Mouse (Mus musculus) spleen, postnatal 10 days (tissue): Measurements from ENCODE around the gene Cntn2.
"Not testable (repeated sequence)": the region's sequence is repeated elsewhere in the genome, so short reads cannot be mapped to it uniquely, and the experiment has no call there.

ENCODE experiments used
- DNase-seq, 2 experiments: peaks; one replicate each; pipeline ENCODE4 v3.0.0; 2021 to 2022; ENCODE audit warnings: low spot score in 2 of 2

Gene Cntn2

DNA sequence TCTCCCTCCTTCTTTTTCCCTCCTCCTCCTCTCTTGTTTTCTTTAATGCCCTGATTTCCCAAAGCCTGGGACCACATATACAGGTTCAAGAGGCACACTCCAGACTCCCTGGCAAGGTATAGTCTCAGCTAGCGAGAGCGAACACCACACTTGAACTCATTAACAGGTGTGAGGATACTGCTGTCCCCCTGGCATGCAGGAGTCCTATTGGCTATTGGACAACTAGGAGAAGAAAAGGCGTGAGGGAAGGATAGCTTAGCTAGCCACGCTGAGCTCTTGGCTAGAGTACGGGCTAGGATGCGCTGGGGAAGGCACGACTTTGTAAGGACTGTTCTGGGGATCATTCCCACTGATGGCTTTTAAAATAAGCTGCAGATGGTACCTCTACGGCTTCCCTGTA, 30.9 kb downstream of the Cntn2 start:
- DNase-seq = no peak

DNA sequence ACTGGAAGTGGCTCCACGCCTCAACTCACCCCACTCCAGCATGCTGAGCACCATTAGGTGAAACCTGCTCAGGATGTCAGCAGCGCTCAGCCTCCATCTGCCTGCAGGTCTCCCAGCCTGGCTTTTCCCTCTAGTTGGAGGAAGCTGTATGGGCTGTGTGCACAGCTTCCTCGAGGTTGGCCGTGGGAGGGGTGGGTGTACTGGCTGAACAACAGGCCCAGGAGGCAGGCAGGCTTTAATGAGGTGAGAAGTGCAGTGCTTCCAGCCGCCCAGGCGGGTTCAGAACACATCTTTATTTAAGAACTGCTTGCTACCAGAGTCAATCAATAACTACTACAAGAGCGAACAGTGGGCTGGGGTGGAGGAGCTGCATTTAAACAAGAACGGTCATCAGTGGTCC, 31.5 kb downstream of the Cntn2 start:
- DNase-seq = no peak

DNA sequence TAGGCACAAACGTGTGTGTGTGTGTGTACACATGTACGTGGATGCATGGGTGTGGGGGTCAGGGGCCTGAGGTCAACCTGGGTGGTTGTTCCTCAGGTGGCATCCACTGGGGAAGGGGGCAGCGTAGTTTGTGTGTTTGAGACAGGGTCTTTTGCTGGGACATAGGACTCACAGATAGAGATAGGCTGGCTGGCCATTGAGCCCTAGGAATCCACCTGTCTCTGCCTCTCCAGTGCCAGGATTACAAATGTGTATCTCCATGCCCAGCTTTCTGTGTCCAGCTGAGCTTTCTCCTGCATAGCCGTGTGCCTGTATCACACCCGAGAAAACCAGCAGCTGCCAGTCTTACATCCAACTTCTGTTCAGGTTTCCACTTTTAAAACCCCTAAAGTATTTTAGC, 33.3 kb downstream of the Cntn2 start:
- no peak for DNase-seq

DNA sequence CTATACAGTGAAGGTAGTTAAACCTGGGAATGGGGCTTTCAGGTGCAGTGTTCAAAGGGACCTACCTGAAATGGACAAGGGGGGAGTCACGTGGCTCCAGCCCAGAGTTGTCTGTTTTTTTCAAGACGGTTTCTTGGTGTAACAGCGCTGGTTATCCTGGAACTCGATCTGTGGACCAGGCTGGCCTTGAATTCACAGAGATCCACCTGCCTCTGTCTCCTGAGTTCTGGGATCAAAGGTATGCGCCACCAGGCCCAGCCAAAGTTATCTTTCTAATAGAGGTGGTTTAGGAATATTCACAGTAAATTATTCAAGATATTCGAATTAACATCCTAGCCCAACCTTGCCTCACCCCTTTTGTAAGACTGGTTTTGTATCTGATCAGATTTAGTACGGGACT, 36.4 kb downstream of the Cntn2 start:
- DNase-seq = no peak

DNA sequence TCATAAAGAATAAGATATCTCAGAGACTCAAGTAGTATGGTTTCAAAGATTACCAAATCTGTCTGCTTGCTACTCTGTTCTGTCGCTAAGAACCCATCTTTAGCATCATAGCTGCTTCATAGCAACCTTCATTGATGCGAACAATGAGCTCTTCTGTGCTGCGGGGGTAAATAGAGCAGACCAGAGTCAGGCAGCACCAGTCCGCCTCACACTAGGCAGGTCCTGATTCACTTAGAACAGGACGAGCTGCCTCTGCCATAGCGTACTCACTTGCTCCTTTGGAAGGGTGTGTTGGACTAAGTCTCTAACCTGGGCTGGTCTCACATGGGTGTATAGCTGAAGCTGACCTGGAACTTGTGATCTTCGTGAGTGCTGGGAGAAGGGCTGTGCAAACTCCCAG, 37.0 kb downstream of the Cntn2 start, which contains the start of gene Tmem81:
Gene Tmem81 (plus strand): TSS at position 173 of the 400 bp plus-strand sequence.
- no peak for DNase-seq

DNA sequence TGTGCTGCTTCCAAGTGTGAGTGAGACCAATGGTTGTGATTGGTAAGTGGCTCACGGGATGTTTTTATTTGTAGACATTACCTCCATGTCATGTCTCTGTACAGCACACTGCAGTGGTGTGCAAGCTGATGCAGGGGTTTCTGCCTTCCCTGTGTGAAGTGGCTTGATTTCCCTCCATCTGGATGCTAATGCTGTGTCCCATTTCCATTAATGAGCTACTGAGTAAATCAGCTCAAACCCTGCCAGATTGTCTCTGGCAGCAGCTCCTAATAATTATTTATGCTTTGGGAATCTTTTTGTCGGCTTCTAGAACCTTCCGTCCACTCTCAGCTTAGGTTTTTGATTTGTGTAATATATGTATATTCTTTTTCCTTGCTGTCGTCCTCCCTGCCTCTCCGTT, 37.9 kb downstream of the Cntn2 start:
- no peak for DNase-seq

DNA sequence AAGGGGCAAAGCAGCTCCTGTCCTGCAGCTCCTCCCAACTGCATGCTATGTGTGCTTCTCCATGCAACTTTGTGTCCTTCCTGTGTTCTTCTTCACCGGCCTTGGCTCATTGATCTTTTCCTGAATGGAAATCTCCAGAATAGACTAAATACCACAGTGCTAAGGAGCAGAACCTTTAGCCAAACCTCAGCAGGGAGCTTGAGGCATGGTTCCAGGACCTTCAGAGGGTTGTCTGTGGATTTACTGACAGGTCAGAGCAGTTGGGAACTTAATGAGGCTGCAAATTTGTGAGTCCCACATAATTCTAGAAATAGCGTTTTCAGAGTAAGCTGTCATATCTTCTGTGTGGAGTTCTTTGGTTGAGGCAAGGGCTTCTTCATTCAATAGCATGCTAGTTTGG, 42.5 kb downstream of the Cntn2 start:
- no peak for DNase-seq

DNA sequence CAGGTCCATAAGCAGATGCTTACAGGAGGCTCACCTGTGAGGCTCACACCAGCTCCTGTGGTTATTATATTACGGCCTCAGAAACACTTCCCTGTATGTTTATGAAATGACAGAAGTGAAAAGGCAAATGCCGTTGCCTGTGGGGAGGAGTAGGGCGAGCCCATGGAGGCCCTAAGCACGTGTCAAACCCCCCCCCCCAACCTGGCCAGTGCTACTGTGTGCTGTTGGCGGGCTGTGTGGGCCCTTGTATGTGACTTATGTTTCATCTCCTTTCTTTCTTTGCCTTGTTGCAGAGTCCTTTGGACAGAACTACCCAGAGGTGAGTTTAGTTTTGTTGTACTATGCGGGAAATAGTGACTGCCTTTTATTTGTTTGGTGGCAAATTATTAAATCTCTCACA, 59.3 kb downstream of the Cntn2 start:
- DNase-seq = no peak

DNA sequence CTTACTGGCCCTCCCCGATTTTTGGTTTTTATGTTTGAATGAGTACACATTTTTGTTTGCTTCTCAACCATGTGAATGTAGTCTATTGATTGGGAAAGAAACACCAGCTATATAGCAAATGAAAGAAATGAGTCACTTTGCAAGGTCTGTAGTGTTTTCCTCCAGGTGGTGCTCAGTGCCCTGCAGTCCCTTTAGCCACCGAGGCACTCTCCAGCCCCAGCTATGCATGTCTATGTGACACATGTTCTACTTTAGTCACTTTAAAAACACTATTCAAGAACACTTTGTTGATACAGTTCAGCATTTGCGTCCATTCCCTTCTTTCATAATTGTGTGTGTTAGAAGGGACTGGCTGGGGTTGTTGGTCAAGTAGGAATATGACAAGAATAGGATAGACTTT, 59.8 kb downstream of the Cntn2 start:
- DNase-seq = no peak

DNA sequence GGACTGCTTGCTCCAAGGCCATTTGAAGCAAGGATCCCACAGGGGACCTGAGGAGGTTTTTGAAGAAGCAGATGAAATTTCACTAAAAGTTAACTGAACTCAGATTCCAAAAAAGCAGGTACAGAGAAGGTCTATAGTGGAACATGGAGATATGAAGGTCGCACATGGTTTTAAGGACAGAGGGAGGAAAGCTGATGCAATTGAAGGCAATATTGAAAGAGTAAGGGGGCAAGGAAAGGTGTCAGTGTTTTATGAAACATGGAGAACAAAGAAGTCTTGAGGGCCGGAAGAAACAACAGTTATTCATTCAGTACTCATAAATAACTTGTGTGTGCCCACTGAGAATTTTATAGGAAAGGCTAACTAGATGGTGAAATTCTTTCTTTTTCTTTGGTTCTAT, 61.4 kb downstream of the Cntn2 start:
- DNase-seq = no peak

DNA sequence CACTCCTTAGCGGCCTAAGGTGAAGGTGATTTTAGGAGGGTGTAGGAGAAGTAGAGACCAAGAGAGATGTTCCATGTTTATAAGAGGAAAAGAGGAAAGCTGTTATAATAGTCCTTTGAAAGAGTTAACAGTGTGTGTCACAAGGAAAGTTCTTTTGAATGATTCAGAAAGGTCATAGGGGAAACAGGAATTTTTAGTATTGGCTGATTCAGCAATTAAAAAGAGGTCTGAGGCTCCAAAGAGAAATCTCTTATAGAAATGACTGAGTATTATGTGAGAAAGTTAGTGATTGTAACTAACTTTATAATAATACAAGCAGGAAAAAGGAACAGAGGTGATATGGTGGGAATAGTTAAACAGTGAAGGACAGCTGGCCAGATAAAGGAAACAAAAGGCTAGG, 63.6 kb downstream of the Cntn2 start:
- DNase-seq = no peak

DNA sequence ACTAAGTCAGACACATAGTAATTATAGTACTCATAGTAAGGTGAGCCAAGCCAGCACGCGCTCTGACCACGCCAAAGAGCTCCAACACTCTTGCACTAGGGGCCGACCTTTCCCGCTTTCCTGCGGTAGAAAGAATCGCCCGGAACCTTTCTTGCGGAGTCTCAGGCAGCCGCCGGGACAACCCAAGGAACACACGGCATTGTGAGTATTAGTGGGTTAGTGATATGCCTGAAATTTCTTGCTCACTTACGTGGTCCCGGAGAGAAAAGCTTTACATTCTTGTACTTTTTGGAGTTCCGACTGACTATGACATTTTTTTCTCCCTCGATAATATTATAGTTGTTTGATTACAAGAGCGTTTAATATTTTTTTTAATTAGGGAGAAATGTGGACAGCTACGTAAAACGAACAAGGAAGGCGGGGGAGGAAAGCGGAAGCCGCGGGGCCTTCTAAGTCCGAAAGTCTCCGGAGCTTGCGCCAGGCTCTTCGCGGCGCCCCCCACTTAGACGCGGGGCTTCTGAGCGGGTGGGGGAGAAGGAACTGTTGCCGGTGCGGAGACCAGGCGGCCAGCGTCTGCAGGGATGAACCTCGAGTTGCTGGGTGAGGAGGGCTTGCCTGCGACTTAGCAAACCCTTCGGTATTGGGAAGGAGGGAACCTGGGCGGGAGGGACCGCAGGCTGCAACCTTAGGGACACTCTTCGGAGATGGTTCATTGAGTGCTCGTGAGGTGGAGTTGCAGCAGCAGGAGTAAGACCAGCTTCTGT, 65.9 kb downstream of the Cntn2 start, which contains the start of gene Rbbp5:
Gene Rbbp5 (plus strand): TSS at position 438 of the 764 bp plus-strand sequence.
- peak; percentile 91 for DNase-seq

DNA sequence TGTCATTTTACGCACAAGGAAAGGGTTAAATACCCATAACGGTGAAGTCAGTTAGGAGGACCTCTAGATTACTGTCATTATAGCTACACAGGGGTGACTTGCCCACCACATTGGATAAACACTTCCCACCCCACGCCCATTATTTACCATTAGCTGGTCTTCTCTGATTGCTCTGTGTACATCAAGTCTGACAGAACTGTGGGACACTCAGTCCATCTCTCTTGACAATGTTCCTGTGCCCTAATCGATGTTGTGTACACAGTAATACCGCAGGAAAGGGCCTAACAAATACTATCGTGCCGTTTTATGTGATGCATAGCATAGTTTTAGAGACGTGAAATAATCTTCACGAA, 66.5 kb downstream of the Cntn2 start:
- DNase-seq = no peak

DNA sequence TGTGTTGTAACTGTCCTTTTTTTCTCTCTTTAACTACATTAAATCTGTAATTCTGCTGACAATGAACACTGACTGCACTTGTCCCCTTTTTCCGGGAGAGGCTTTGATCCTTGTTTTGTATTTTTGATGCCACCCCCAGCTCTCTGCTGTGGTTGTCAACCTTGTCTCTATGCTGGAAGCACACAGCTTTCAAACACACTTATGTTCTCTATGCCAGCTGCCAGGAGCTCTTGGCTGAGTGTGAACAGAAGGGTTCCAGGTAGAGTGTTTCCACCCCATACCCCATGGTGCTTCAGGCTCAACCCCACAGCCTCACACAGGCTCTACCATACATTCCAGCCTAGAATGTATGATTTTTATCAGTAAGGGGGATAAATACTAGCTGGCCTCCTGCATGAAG, 68.6 kb downstream of the Cntn2 start:
- no peak for DNase-seq

DNA sequence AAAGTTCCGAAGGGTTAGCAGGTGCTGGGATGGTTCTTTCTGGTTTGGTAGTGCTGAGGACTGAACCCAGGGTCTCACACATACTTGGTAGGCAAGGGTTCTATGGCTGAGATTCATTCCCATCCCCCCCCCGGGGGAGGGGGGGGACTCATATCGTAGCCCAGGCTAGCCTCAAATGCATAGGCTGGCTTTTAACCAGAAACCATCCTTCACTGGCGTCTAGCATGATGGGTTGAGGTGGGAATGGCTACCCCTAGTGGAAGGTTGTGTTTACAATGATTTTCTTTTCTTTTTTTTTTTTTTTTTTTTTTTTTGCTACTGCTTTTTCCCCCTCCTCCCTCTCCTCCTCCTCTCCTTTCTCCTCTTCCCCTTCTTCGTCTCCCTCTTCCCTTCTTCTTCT, 70.5 kb downstream of the Cntn2 start:
- DNase-seq = no peak

DNA sequence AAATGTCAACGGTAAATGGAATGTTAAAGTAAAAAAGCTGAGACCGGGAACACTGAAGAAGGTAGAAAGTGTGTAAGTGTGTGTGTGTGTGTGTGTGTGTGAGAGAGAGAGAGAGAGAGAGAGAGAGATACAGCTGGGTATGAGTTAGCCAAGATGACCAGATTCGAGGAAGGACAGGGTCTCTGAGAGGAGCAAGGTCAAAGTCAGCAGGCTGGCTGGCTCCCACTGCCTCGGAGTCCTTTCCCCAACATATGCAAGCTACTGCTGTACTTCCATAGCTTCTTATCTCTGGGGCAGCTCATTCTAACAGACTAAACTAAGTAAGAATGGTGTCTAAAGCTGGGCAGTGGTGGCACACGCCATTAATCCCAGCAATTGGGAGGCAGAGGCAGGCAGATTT, 71.6 kb downstream of the Cntn2 start:
- DNase-seq = no peak

DNA sequence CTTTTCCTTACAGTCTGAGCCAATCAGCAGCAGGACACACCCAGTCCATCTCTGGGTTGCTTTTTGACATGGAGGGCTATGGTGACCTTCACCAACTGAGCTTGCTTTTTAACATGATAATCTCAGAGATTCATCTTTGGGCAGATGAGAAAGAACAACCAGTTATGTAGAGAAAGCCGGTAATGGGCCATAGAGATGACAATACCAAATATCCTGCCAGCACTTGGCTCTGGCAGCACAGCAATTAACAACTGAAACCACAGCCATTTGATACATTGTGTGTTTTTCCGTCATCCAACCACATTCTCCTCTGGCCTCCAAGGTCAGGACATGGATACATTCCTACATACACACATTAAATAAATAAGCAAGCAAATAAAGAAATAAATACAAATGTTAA, 72.0 kb downstream of the Cntn2 start:
- no peak for DNase-seq

DNA sequence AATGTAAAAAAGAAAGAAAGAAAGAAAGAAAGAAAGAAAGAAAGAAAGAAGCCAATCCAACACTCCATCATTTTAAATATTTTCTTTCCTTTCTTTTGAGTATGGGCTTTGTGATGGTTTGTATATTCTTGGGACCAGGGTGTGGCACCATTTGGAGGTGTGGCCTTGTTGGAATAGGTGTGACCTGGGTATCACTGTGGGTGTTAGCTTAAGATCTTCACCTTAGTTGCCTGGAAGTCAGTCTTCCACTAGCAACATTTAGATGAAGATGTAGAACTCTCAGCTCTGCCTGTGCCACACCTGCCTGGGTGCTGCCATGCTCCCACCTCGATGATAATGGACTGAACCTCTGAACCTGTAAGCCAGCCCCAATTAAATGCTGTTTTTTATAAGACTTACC, 73.0 kb downstream of the Cntn2 start:
- DNase-seq = not testable (repeated sequence)

DNA sequence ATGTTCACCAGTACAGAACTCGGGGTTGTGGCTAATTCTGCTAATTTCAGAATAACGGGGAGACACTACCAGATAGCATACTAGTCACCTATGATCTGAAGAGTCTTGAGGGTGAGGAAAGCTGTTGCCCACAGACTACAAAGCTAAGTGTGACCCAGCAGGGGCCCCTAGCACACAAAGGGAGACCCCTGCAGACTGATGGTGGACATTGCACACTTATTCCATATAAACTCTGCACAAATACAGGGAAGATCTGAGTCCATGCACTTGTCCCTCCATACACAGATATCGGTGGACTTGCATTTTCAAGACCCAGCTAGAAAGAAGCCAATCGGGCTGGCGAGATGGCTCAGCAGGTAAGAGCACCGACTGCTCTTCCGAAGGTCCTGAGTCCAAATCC, 73.5 kb downstream of the Cntn2 start:
- no peak for DNase-seq

DNA sequence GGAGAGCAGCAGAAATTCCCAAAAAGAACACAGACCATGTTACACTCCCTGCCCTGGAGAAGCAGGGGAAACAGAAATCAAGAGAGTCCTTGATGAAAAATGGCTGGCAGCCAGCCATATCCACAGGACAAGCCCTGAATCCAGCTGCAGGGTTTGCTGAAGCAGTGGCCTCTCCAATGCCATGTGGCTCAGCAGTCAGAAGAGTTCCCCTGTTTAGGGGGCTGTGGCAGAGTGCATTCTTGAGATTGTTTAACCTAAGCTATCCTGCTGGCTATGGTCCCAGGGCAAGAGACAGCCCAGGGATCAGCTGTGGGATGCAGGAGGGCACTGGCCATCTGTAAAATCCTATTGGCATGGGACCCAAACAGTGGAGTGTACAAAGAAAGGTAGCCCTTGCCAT, 74.1 kb downstream of the Cntn2 start:
- no peak for DNase-seq

DNA sequence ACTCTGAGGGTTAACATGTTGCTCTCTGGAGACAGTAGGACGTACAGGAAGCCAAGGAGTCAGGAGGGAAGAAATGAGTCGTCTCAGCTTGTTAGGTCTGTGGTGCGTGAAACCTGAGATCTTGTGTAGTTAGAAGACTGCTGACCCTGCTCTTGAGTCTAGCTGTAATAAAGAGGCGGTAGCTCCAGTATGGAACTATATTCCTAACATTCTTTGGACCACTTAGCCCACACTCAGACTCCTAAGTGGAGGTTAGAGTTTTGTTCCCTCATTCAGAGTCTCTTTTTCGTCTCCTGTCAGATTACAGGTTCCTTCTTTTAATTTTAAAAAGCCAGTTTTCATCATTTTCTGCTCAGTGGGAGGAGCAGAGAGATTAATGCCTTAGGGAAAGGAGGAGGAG, 78.4 kb downstream of the Cntn2 start:
- no peak for DNase-seq
